Mouse (Mus musculus): ENCODE measurements at regions not wholly inside any gene's neighbourhood (a gene's known extent, or its start where the extent isn't known, plus 50 kb on each side); places are given as distances from the start of the nearest gene placed in this dataset.

DNA sequence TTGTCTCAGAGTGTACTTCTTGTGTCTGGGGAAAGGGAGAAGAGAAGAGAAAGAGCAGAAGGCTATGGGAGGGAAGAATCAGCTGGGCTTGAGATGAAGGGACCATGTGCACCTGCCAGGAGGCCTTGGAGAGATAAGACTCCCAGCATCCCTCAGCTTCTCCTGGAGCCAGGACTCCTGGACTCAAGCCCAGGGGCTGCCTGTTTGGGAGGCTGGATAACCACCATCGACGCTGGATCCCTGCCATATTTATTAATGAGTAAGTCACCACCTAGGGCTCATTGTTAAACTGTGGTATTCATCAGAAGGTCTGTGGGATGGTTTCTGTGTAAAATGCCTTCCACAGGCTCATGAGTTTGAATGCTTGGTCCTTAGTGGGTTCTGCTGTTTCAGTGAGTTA, 240.7 kb downstream of the Rps15a start:
- no peak for DNase-seq

- DNase-seq: no peak
These were observed 256.6 kb downstream of the Rps15a start for GRCm38 (mm10) chr7:117859419-117859818.

DNA sequence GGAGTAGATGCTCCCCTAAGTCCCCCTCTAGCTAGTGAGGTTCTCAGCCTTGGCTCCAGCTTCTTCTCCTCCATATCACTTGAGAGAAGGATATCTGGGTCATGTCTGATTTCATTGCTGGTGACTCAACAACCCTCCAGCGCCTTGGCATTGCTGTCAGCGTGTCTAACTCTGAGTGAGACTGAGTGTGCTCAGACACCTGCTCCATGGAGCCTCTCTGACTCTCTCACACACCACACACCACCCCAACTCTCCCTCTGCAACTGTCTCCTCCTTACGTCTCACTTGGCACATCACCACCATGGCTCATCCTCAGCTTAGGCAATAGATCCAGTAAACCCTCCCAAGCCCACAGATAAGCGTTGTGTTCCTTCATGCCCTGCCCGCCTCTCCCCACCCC, 260.0 kb downstream of the Rps15a start:
- DNase-seq: no peak

- DNase-seq: no peak
These were observed 262.3 kb downstream of the Rps15a start for GRCm38 (mm10) chr7:117853716-117854115.

GRCm38 (mm10) chr7:117852866-117853265, 263.1 kb downstream of the Rps15a start:
- no peak for DNase-seq

GRCm38 (mm10) chr7:117850822-117851221, 265.2 kb downstream of the Rps15a start:
- DNase-seq: no peak

GRCm38 (mm10) chr7:117846041-117846440, 269.9 kb downstream of the Rps15a start:
- DNase-seq: no peak

DNA sequence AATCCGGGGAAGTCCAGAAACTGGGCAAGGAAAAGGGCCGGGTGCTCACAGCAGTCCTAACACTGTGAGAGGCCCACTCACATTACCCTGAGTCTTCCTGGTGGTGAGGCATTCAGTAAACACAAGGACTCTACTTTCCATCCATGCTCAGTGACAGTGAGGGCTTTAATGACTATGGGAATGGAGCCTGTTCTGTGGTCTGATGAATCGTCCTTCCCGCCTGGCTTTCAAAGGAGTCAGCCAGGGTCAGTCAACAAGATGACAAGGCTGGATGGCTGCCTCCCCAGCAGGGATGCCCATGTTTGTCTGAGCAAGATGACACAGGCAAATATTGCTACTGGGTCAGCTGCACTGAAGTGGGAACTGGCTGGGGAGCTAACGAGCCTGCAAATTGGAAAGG, 273.2 kb downstream of the Rps15a start:
- DNase-seq: no peak

DNA sequence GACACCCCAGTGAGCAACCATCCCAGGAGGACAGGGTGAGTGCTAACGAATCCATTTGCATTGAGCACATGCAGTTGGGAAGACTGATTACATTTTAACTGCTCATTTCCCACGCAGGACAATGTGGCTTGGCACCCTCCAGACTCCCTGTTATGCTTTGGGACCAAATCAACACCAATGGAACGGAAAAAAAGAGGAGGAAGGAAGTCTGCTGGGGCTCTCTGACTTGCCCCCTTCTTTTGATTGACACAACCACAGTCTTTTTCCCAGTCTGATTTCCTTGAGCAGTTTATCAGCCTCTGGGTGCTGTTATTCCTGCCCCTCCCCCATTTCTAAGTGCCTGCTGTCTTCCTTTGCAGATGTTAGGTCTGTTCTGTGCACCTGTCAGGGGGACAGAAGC, 321.0 kb downstream of the Rps15a start:
- DNase-seq: no peak

DNA sequence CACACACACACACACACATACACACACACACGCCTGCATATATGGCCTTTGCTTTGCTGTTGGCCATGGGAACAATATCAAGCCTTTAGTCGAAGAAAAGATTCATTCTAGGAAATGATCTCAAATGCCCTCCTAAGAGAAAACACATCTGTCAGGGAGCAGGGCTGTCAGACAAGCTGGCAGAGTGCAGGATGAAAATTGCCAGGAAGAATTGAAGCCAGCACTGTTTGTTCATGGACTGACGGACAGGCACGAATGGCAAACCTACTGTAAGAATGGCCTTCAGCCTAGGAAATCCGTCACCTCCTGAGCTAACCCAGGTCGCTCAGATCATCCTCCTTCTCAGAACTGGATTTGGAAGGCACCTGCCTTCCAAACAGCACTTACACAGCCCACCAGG, 322.0 kb downstream of the Rps15a start:
- DNase-seq: no peak

GRCm38 (mm10) chr7:117792456-117792855, 323.5 kb downstream of the Rps15a start:
- DNase-seq: no peak

- peak; percentile 6 for DNase-seq
These were observed 337.0 kb downstream of the Rps15a start for GRCm38 (mm10) chr7:117778996-117779395.

- DNase-seq: no peak
These were observed 338.1 kb downstream of the Rps15a start for GRCm38 (mm10) chr7:117777921-117778320.

- DNase-seq: no peak
These were observed 344.2 kb downstream of the Rps15a start for GRCm38 (mm10) chr7:117771836-117772235.

DNA sequence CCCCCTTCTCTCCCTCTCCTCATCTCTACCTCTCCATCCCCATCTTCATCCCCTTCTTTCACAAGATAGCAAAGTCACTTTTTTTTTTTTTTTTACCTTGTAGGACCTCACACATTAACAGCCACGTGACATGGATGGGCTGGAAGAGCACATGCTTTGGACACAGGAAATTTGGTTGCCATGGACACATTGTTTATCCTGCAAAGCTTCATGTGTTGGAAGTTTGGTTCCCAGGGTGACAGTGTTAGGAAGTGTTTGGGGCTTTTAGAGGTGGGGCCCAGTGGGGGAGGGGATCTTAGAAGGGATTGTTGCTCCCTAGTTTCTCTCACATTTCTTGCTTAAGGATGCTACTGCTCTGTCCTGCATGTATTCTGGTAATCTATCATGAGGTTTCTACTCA, 356.5 kb downstream of the Rps15a start:
- DNase-seq: no peak

DNA sequence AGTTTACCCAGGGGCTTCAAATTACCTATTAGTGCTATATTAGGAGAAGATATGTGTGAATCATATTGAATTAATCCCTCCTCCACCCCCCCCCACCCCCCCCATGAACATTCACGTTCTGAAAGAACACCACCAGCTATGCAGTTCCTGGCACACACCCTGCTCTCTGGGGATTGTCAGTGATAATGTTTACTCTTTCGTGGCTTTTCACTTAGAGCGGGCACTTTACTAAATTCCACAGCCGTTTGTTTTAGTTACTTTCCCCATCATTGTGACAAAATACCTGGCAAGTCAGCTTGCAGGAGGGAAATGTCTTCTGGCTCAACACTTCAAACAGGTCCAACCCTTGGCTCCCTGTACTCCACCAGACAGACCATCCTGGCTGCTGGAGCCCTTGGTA, 359.0 kb downstream of the Rps15a start:
- no peak for DNase-seq

DNA sequence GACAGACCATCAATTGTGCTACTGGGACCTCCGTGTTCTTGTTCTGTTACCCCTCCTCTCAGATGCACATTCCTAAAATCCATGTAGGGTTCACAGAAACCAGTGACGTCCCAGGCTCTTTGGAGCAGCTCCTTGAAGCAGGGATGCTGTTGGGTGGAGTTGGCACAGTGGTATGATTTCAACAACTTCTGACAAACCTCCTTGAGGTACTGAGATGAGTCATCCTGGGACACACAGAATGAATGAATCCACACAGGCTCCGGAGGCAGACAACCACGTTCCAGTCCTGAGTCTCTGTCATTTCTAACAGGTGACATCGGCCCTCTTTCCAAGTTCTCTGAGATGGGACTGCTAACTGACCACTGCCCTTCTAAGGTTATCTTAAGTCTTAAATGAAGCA, 360.2 kb downstream of the Rps15a start:
- no peak for DNase-seq

DNA sequence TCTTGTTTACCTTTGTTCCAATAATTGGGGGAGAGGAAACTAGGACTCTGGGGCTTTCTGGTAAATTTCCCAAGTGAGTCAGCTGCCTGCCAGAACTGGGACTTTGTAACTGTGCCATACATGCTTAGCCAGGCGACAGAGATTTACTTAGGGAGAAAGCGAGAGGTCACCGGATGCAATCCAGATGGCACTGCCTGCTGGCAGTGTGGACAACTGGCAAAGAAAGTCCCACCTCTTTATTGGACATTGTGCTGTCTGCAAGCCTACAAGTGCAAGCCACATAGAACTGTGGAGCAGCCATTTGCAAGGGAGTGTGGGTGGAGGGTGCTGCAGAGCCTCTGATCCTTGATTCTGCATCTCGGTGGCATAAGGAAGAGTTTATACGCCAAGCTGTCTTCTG, 362.7 kb downstream of the Rps15a start:
- peak; percentile 73 for DNase-seq

DNA sequence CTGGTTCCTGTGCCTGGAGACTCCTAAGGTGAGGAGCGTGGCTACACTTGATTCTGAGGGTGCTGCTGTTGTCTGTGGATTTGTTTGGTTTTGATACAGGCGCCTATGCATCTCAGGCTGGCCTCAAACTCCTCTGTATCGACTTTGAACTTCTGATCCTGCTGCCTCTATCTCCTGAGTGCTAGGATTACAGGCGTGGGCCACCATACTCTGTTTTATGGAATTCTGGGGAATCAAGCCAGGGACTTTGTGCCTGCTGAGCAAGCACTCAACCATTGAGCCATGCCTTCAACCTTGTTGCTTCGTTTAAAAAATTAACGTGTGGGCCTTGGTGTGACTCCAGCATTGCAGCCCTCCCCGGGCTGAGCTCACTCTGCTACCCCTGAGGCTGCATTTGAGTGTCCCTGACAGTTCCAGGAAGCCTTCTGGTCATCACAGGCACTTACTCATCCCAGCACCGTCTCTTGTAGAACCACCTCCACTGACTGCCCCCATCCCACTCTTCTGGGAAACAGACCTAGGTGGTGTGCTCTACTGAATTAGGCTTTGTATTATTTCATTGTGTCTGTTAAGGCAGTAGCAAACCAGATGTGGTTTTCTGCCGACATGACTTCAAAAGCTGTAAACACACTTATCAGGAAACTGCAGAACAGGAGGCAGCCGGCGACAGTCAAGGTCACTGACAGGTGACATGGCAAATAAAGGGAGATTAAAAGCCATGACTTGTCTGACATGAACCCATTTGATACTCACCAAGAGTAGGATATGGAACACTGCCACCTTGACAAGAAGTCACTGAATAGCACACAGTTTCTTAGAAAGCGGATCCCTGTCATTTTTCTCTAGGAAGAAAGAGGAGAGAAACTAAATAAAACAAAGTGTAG, 363.4 kb downstream of the Rps15a start:
- no peak for DNase-seq

GRCm38 (mm10) chr7:117747991-117748390, 367.2 kb downstream of the Xylt1 start:
- no peak for DNase-seq

- no peak for DNase-seq
These were observed 365.6 kb downstream of the Xylt1 start for GRCm38 (mm10) chr7:117746393-117746792.

DNA sequence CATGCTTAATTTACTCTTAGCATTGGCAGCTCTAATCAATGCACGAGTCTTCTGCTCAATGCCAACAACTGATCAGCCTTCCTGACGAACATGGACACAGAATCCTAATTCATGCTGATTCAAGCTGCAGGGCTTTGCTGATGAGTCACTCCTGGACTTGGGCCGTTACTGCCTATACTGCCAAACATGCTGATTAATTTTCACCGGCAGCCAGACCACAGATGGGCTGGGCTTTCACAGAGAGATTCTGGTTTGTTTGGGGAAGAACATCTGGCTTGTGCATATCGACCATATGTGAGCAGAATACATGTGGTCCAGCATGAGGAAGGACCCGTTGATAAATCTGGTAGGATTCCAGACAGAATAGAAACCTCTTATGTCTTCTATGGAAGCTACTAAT, 358.9 kb downstream of the Xylt1 start:
- DNase-seq: no peak

DNA sequence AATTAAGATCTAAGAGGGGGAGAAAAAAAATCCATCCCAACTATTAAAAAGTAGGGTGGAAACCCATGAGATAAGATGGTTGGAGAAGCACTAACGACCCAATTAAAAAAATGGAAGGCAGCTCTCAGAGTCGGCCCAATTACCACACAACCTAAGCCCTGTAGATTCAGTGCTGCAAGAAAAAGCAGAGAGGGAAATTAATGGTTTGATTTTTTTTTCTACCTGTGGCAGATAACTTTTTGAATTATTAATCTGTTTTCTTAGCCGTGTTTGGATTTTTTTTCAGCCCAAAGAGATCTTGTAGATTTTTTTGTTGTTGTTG, 354.9 kb downstream of the Xylt1 start:
- DNase-seq: no peak

GRCm38 (mm10) chr7:117734994-117735698, 354.4 kb downstream of the Xylt1 start:
- DNase-seq: peak; percentile 38
